ENCODE assay signal across 1 mouse cellular context in genomic region chr2:3512552-3513454, GRCm38 (mm10).
A peak's percentile ranks its signal among the peaks of the same experiment; 100 is the strongest.
TF ChIP-seq lines count a peak whose summit lies in the region.

Gene Gm45902, minus strand, starts transcription at chr2:3512790.
Gene Hspa14, minus strand, starts transcription at chr2:3512814.
Gene Cdnf, plus strand, starts transcription at chr2:3513030.

TF ChIP-seq in MEL, 35 proteins besides CTCF, POLR2A, EP300 and RAD21 (continued from another document):
- TF ChIP-seq MYB (IDR thresholded peaks at IDR 0.05; ENCODE audit: low read depth, low read length) (no peak), POLR2AphosphoS5 (IDR thresholded peaks at IDR 0.05; ENCODE audit: borderline replicate concordance, low read depth, low read length) (no peak; the same call in 1 of the 2 replicates), TCF12 (IDR thresholded peaks at IDR 0.05; ENCODE audit: low read depth, low read length) (peak; percentile 52; the same call in 1 of the 2 replicates), USF1 (IDR thresholded peaks at IDR 0.05; ENCODE audit: low read depth, low read length) (0 out of 2 replicates have a peak, but pooled peaks have one; percentile 17), ZMIZ1 (IDR thresholded peaks at IDR 0.05; ENCODE audit: low read depth, low read length) (peak; percentile 95), BHLHE40 (IDR thresholded peaks at IDR 0.05; ENCODE audit: borderline replicate concordance, low read depth, low read length) (no peak), E2F4 (IDR thresholded peaks at IDR 0.05; ENCODE audit: borderline replicate concordance, low read depth, low read length) (peak; percentile 76; the same call in 1 of the 2 replicates), CHD2 (IDR thresholded peaks at IDR 0.05; ENCODE audit: low read length) (peak; percentile 88), HCFC1 (IDR thresholded peaks at IDR 0.05; ENCODE audit: low read depth, low read length) (peak; percentile 83)
